Mouse (Mus musculus): ENCODE measurements at regions not wholly inside any gene's neighbourhood (a gene's known extent, or its start where the extent isn't known, plus 50 kb on each side); places are given as distances from the start of the nearest gene placed in this dataset.
A peak's percentile ranks its signal among the peaks of the same experiment; 100 is the strongest.

DNA sequence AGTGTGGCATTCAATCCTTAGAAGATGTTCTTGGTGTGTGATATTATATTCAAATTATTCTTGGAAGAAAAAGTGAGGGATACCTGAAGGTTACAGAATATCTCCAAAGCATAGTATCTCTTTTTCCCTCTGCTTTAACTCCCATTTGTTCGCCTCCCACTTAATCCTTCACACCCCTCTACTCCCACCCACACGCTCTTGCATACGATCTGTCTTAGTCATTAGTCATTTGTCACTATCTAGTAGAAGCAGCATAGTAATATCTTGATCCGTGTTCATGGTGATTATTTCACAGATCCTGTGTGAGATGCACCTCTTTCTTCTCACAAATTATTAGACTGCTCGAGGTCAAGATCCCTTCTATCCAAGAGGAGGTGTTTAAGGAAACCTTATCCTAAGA lies 517.4 kb downstream of the Inhba start:
- Histone ChIP-seq H3K4me3 (no peak overlapping the region), H3K9me3 (no peaks in the 10 kb centered on the region), H3K4me2 (replicated peaks) (no peak overlapping the region), H3K36me3 (no peaks in the 10 kb centered on the region), H3K27me3 (no peaks in the 10 kb centered on the region), H3K9ac (replicated peaks) (no peak overlapping the region), H3K27ac (replicated peaks) (no peak overlapping the region), H3K4me1 (no peaks in the 10 kb centered on the region)
- ATAC-seq (replicated peaks) = no peak
- 77% methylated on average over 5 of the region's 5 CpGs for WGBS

DNA sequence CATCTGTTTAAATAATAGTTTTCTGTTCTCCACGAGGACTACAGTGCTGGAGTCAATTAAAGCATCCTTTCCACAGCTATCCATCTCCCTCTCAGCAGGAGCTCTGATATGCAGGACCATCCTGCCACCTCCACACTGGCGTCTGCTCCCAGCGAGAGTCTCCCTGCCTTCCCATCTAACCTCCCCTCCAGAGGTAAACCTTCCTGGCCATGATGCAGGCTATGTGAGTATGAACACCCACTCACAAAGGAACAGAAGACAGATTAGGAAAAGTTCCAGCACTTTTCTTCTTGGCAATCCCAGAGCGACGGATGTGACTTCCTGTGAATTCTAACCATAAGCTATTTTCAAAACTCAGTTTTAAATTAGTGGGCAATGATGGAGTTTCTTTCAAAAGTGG lies 532.1 kb downstream of the Inhba start:
- Histone ChIP-seq H3K4me2 (replicated peaks) (no peak overlapping the region), H3K9me3 (no peaks in the 10 kb centered on the region), H3K4me3 (no peak overlapping the region), H3K27me3 (no peaks in the 10 kb centered on the region), H3K36me3 (no peaks in the 10 kb centered on the region), H3K27ac (replicated peaks) (no peak overlapping the region), H3K9ac (replicated peaks) (no peak overlapping the region), H3K4me1 (no peaks in the 10 kb centered on the region)
- ATAC-seq (replicated peaks) = no peak
- WGBS = 75% methylated on average over 5 of the region's 5 CpGs

DNA sequence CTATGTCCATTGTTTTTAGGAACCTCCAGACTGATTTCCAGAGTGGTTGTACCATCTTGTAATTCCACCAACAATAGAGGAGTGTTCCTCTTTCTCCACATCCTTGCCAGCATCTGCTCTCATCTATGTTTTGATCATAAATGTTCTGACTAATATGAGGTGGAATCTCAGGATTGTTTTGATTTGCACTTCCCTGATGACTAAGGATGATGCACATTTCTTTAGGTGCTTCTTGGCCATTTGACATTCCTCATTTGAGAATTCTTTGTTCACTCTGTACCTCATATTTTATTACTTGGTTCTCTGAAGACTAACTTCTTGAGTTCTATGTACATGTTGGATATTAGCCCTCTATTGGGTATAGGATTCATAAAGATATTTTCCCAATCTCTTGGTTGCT lies 538.4 kb downstream of the Inhba start:
- Histone ChIP-seq H3K4me3 (no peak overlapping the region), H3K4me2 (replicated peaks) (no peak overlapping the region), H3K27ac (replicated peaks) (no peak overlapping the region), H3K9me3 (no peaks in the 10 kb centered on the region), H3K9ac (replicated peaks) (no peak overlapping the region), H3K36me3 (no peaks in the 10 kb centered on the region), H3K27me3 (no peaks in the 10 kb centered on the region), H3K4me1 (no peaks in the 10 kb centered on the region)
- ATAC-seq (replicated peaks) = no peak

DNA sequence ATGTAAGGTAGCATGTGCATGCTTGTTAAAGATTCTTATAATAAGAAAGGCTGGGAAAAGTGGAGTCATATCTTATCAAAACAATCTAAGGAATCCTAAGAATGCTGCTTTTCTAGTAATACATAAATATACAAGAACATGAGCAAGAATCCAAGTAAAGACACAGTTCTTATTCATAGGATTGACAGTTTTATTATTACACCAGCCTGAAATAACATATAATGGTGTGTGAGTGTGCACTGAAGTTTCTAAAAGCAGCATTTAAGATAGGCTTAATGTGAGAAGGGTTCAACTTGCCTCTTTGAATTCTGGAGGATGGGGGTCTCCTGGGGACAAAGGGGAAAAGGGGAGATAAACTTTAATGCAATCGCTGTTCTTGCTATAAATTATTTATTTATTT lies 553.3 kb downstream of the Inhba start:
- H3K9me3 ChIP-seq = no peaks in the 10 kb centered on the region
- ATAC-seq (replicated peaks) = no peak
- no peak overlapping the region for H3K27ac ChIP-seq (replicated peaks)
- WGBS = 86% methylated on average over 1 of the region's 1 CpGs
- no peak overlapping the region for H3K4me2 ChIP-seq (replicated peaks)
- H3K36me3 ChIP-seq = no peaks in the 10 kb centered on the region
- H3K4me3 ChIP-seq = no peak overlapping the region
- H3K4me1 ChIP-seq = no peaks in the 10 kb centered on the region
- no peaks in the 10 kb centered on the region for H3K27me3 ChIP-seq
- H3K9ac ChIP-seq (replicated peaks) = no peak overlapping the region

DNA sequence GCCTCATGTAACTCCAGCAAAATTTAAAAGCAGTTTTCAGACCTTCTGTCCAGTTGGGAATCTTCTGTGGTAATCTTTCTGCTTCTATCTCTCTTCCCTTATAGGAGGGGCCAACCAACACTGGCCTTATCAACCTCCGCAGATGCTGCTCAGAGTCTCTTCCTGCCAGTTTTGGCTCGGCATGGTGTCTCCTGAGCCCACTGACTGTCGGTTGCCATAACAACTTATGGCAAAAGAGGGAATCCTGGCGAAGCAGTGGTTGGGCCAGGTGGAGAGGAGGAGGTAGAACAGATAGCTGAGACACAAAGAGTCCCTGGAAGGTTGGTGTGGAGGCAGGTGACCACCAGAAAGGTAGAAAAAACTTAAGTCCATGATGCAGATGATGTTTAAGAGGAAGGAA lies 562.4 kb downstream of the Inhba start:
- no peaks in the 10 kb centered on the region for H3K27me3 ChIP-seq
- H3K27ac ChIP-seq (replicated peaks) = no peak overlapping the region
- H3K4me1 ChIP-seq = no peaks in the 10 kb centered on the region
- no peaks in the 10 kb centered on the region for H3K9me3 ChIP-seq
- WGBS = 23% methylated on average over 4 of the region's 4 CpGs
- no peak overlapping the region for H3K4me2 ChIP-seq (replicated peaks)
- no peak overlapping the region for H3K4me3 ChIP-seq
- H3K9ac ChIP-seq (replicated peaks) = no peak overlapping the region
- H3K36me3 ChIP-seq = no peaks in the 10 kb centered on the region
- ATAC-seq (replicated peaks) = no peak

DNA sequence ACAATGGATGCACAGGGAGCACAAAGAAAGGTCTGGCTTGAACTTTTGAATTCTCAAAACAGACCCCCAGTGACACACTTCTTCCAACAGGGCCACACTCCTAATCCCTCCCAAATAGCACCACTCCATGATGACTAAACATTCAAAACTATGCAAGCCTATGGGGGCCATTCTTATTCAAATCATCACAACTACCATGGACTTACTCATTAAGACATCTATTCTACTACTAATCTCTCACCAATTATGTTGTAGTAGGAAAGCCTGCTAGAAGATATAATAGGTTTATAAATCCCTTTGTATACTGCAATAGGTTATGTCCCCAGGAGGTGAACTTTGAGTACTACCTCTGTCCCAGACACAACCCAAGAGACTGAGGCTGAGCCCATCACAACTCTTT lies 574.6 kb downstream of the Inhba start:
- Histone ChIP-seq H3K9ac (replicated peaks) (no peak overlapping the region), H3K9me3 (no peaks in the 10 kb centered on the region), H3K27ac (replicated peaks) (no peak overlapping the region), H3K4me2 (replicated peaks) (no peak overlapping the region), H3K4me3 (no peak overlapping the region), H3K4me1 (no peaks in the 10 kb centered on the region), H3K36me3 (no peaks in the 10 kb centered on the region), H3K27me3 (no peaks in the 10 kb centered on the region)
- ATAC-seq (replicated peaks) = no peak

DNA sequence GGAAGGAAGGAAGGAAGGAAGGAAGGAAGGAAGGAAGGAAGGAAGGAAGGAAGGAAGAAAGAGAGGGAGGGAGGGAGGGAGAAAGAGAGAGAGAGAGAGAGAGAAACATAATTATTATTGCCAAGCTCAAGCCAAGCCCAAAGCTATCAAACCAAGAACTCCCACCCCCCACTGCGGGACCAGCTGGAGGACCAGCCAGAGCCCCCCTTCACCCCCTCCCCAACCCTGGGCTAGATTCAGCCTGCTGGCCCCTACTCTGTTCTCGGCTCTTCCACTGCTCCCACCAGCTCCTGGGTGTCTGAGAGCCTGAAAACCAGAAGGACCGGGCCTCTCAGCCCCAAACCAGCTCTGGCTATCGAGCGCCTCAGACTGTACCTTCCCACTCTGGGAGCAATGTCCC lies 608.1 kb downstream of the Inhba start:
- Histone ChIP-seq H3K27me3 (no peaks in the 10 kb centered on the region), H3K9me3 (no peaks in the 10 kb centered on the region), H3K4me1 (no peaks in the 10 kb centered on the region), H3K4me3 (no peak overlapping the region), H3K36me3 (no peaks in the 10 kb centered on the region), H3K4me2 (replicated peaks) (no peak overlapping the region), H3K9ac (replicated peaks) (no peak overlapping the region), H3K27ac (replicated peaks) (no peak overlapping the region)
- no peak for ATAC-seq (replicated peaks)
- WGBS = 92% methylated on average over 5 of the region's 5 CpGs

DNA sequence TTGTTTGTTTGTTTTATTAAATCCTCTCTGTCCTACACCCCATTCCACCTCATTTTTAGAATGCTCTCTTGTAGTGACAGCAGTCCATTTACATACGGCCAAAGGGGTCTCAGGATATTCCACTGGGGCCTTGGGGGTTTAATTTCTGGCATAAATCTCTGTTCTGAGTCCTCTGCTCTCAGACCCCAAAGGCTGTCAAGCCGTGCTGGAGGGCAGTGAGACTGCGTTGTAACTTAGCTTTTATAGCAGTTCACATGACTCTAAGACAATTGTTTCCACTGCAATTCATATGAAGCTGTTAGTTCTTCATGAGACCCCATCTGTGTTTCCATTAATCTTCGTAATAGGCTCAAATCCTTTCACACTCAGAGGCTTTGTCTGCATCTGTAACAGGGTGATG lies 614.9 kb downstream of the Inhba start:
- Histone ChIP-seq H3K9ac (replicated peaks) (no peak overlapping the region), H3K27me3 (no peaks in the 10 kb centered on the region), H3K9me3 (no peaks in the 10 kb centered on the region), H3K27ac (replicated peaks) (no peak overlapping the region), H3K36me3 (no peaks in the 10 kb centered on the region), H3K4me2 (replicated peaks) (no peak overlapping the region), H3K4me1 (no peaks in the 10 kb centered on the region), H3K4me3 (no peak overlapping the region)
- no peak for ATAC-seq (replicated peaks)
- 50% methylated on average over 4 of the region's 4 CpGs for WGBS

DNA sequence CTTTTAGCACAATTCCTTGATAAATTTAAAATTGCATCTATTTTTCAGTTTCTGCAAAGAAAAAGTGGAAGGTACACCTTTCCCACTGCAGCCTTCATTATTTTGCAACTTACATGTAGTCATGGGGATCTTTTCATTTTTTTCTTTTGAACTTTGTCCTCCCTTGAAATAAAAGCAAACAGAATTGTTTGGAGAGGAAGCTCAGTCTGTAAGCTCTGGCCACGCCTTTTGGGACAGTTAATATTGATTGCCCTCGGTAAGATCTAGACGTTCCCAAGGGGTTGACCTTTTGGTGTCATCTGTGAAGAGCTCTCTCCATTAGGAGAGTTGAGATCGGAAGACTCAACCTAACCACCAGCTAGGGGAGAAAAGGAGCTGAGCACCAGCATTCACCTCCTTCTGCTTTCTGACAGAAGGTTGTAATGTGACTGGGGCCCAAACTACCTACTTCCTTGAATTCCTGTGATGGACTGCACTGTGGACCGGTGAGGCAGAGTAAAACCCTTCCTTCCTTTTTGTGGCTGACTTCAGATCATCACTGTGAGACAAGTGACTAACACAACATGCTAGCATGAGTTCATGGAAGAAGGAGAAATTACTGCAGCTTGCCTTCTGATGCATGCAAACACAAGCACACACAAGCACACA lies 621.9 kb downstream of the Inhba start:
- Histone ChIP-seq H3K27ac (replicated peaks) (no peak overlapping the region), H3K27me3 (no peaks in the 10 kb centered on the region), H3K4me2 (replicated peaks) (no peak overlapping the region), H3K4me3 (no peak overlapping the region), H3K36me3 (no peaks in the 10 kb centered on the region), H3K9me3 (no peaks in the 10 kb centered on the region), H3K9ac (replicated peaks) (no peak overlapping the region), H3K4me1 (no peaks in the 10 kb centered on the region)
- no peak for ATAC-seq (replicated peaks)
- WGBS = 77% methylated on average over 5 of the region's 5 CpGs

DNA sequence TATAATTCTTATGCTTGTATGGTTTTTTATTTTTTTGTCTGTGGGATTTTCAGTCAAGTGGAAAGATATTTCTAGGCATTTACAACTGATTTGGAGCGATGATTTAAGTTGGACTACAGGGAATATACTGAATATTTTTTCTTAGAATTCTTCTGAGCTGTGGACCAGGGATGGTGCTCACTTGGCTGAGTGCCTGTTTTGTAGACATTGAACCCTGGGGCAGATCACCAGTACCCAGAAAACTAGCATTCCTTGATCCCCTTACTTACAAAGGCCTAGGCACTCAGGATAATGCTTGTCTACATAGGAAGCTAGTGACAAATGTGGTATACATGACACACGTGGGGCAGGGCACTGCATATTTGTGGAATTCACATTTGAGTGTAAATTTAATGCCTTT lies 624.6 kb downstream of the Inhba start:
- Histone ChIP-seq H3K27ac (replicated peaks) (no peak overlapping the region), H3K4me3 (no peak overlapping the region), H3K9me3 (no peaks in the 10 kb centered on the region), H3K4me1 (no peaks in the 10 kb centered on the region), H3K9ac (replicated peaks) (no peak overlapping the region), H3K4me2 (replicated peaks) (no peak overlapping the region), H3K27me3 (no peaks in the 10 kb centered on the region), H3K36me3 (no peaks in the 10 kb centered on the region)
- WGBS = 69% methylated on average over 2 of the region's 2 CpGs
- ATAC-seq (replicated peaks) = no peak

DNA sequence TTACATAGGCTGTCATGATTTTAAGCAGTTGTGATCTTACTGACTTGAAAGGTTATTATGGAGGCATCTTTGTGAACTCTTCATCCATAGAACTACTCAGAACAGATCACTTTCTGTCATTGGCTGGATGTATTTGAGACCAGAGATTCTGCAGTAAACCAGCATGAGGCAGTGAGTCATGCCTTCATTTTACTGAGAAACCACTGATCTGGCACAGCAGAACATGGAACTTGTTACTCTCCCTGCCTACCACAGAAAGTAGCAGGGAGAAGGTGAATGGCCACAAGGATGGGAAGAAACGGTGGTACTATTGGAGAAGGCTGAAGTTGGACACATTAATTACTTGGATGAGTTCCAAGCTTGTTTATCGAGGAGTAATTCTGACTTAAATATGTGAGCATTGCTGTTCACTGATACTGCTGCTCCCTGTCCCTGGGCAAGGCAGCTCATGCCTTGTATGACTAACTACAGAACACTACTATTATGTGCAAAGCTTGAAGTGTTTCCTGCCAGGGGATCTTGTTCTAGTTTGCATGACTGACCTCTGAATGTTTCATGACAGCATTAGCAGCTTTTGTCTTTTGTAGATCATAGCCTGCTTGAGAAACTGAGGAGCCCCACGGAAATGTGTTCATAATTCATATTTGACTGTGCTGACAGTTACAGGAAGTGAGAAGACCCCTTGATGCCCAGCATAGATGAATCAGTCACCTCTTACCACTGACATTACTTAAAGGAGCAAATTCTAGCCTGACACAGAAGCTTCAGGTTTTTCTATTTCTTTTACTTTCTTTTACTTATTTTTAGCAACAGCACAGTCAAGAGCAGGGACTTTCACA lies 630.2 kb downstream of the Inhba start:
- no peak overlapping the region for H3K4me3 ChIP-seq
- H3K27me3 ChIP-seq = no peaks in the 10 kb centered on the region
- peak overlapping the region; percentile 69 for H3K27ac ChIP-seq (replicated peaks)
- peaks cover 28% of the 10 kb centered on the region for H3K4me1 ChIP-seq
- no peak overlapping the region for H3K9ac ChIP-seq (replicated peaks)
- no peak overlapping the region for H3K4me2 ChIP-seq (replicated peaks)
- 46% methylated on average over 3 of the region's 3 CpGs for WGBS
- H3K9me3 ChIP-seq = no peaks in the 10 kb centered on the region
- no peak for ATAC-seq (replicated peaks)
- H3K36me3 ChIP-seq = no peaks in the 10 kb centered on the region

DNA sequence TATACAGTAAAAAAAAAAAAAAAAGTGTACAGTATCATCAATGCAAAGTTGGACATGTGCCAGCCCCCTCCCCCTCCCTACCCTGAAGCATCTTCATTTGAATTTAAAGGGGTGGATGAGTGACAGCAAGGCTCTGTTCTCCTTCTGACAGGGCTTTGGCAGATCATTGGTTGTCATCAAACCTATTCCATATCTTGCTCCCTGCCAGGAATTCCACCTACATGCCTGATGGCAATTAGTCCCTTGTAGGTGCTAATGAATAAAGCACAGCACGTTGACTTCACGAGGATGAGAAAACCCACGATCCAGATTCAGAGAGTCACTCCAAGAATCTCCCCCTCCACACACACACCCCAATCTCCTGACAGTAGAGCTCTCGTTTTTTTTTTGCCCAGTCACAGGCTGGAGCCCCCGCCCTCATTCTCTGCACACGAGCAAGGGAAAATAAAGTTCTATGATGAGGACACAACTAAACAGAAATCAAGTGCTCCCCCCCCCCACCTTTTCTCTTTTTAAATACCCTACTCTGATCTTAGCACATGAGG lies 630.9 kb downstream of the Inhba start:
- H3K36me3 ChIP-seq = no peaks in the 10 kb centered on the region
- H3K4me1 ChIP-seq = peaks cover 28% of the 10 kb centered on the region
- 29% methylated on average over 6 of the region's 6 CpGs for WGBS
- no peaks in the 10 kb centered on the region for H3K27me3 ChIP-seq
- peak; percentile 85 for ATAC-seq (replicated peaks)
- no peak overlapping the region for H3K4me2 ChIP-seq (replicated peaks)
- H3K9me3 ChIP-seq = no peaks in the 10 kb centered on the region
- H3K4me3 ChIP-seq = no peak overlapping the region
- peak overlapping the region; percentile 69 for H3K27ac ChIP-seq (replicated peaks)
- H3K9ac ChIP-seq (replicated peaks) = no peak overlapping the region

DNA sequence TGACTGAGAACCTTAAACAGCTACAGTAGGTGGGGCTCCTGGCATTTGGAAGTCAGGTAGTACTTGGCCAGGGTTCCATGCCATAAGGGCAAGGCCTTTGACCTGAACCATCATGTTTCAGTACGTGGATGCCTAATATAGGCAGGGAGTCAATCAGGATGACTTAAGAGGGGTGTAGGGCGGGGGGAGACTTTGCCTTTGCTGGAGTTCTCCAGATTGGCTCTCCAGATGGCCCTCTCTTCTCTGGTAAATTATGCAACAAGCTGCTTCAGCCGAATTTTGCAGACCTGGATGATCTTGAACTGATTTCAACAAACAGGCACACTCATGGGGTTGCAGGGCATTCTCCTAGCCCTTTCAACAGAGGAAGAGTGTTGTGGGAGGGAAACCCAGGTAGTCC lies 633.7 kb downstream of the Inhba start:
- no peaks in the 10 kb centered on the region for H3K9me3 ChIP-seq
- H3K4me2 ChIP-seq (replicated peaks) = no peak overlapping the region
- 59% methylated on average over 3 of the region's 3 CpGs for WGBS
- peak overlapping the region; percentile 83 for H3K27ac ChIP-seq (replicated peaks)
- H3K27me3 ChIP-seq = no peaks in the 10 kb centered on the region
- peak; percentile 69 for ATAC-seq (replicated peaks)
- H3K4me3 ChIP-seq = no peak overlapping the region
- H3K4me1 ChIP-seq = peaks cover 28% of the 10 kb centered on the region
- no peak overlapping the region for H3K9ac ChIP-seq (replicated peaks)
- H3K36me3 ChIP-seq = no peaks in the 10 kb centered on the region
